Mouse (Mus musculus) cerebellum, adult 2 months (tissue): Measurements from ENCODE around the gene Bmpr2.

Source experiments
- CTCF ChIP-seq: fragments of 200-500 bp; IDR thresholded peaks from 2 replicates; pipeline ENCODE4 v1.5.1; 2011; ENCODE audit warnings: low read depth, mild to moderate bottlenecking, control low read depth, low read length, moderate library complexity, borderline replicate concordance; ENCODE audit not compliant: insufficient read depth
- POLR2A ChIP-seq: fragments of 200-500 bp; IDR thresholded peaks from 2 replicates; pipeline ENCODE4 v1.6.1; 2011; ENCODE audit warnings: low read length, control low read depth, borderline replicate concordance; ENCODE audit not compliant: insufficient read depth

- TF ChIP-seq CTCF (no peak), POLR2A (no peak)
These were observed 95.8 kb downstream of the Bmpr2 start for GRCm38 (mm10) chr1:59859046-59859445.
